Mouse (Mus musculus) forebrain, postnatal 0 days (tissue): Measurements from ENCODE around the gene Acsf2. TPM values are rescaled to one million over a fixed set of nuclear protein-coding genes. Genes with fewer than 3 reads are reported as not detected.
A peak's percentile ranks its signal among the peaks of the same experiment; 100 is the strongest.

ENCODE experiments used
- ATAC-seq: fragments of 200-750 bp; cut with Nextera tagmentation; 2 replicates; pipeline ENCODE4 v1.8.0; 2017; ENCODE audit warnings: mild to moderate bottlenecking, moderate library complexity
- DNase-seq: peaks from one replicate; pipeline ENCODE4 v3.0.0-alpha.2; 2015
- H3K27ac ChIP-seq: fragments of 300-500 bp; sonication (generic); 2 replicates; pipeline ENCODE4 v1.5.1; 2014; ENCODE audit warnings: low read depth, mild to moderate bottlenecking, antibody characterized with exemption, low read length, moderate library complexity, mixed read lengths
- H3K27me3 ChIP-seq: fragments of 300-500 bp; sonication (generic); 2 replicates; pipeline ENCODE4 v1.6.1; 2014; ENCODE audit warnings: mild to moderate bottlenecking, low read length, mixed read lengths; ENCODE audit not compliant: insufficient read depth
- H3K36me3 ChIP-seq: fragments of 300-500 bp; sonication (generic); 2 replicates; pipeline ENCODE4 v1.6.1; 2014; ENCODE audit warnings: mild to moderate bottlenecking, moderate library complexity; ENCODE audit not compliant: insufficient read depth
- H3K4me1 ChIP-seq: fragments of 300-500 bp; sonication (generic); 2 replicates; pipeline ENCODE4 v1.6.1; 2014; ENCODE audit warnings: antibody characterized with exemption; ENCODE audit not compliant: insufficient read depth
- H3K4me2 ChIP-seq: fragments of 300-500 bp; sonication (generic); 2 replicates; pipeline ENCODE4 v1.6.1; 2014; ENCODE audit warnings: low read depth, mild to moderate bottlenecking, moderate library complexity
- H3K4me3 ChIP-seq: fragments of 300-500 bp; sonication (generic); 2 replicates; pipeline ENCODE4 v1.5.1; 2014; ENCODE audit warnings: low read depth, low read length, mixed read lengths
- H3K9ac ChIP-seq: fragments of 300-500 bp; sonication (generic); 2 replicates; pipeline ENCODE4 v1.6.1; 2014; ENCODE audit warnings: mild to moderate bottlenecking
- H3K9me3 ChIP-seq: fragments of 300-500 bp; sonication (generic); 2 replicates; pipeline ENCODE4 v1.6.1; 2016; ENCODE audit warnings: low read length
- CTCF ChIP-seq: sonication (generic); IDR thresholded peaks from 2 replicates; pipeline ENCODE4 v1.5.1; 2016; ENCODE audit warnings: antibody characterized with exemption, control low read depth, low read depth
- WGBS: fragments of 180-500 bp; shearing (Covaris S2); extraction: QIAGEN DNeasy Blood & Tissue Kit; methylation state at CpG from one replicate; pipeline ENCODE4 v1.1.7; 2014; 5-methylcytosine and 5-hydroxymethylcytosine counted together
- polyA plus RNA-seq: library from polyadenylated mRNA; unstranded; fragments of >200 nt; fragmentation: Nextera tagmentation; extraction: Ambion mirVana; gene quantifications from 2 replicates; pipeline ENCODE4 v1.2.1, GENCODE M21; 2015
- total RNA-seq: library from RNA; depleted of rRNA; stranded (reverse); fragments of >200 nt; gene quantifications from 2 replicates; pipeline ENCODE4 v1.2.3, GENCODE M21; 2014; rRNA removed

Gene Acsf2
- total and polyA plus RNA-seq, 2 experiments from 2014 or later: 1.6 to 4.3 TPM

GRCm38 (mm10) chr11:94521219-94521843 lies 80.3 kb downstream of the Acsf2 start, which contains the start of gene Mycbpap:
Gene Mycbpap (minus strand): TSS chr11:94521742.
- peak; percentile 84 for ATAC-seq
- Histone ChIP-seq H3K4me3 (peak within 1 kb of the TSS; percentile 50), H3K27me3 (no peaks in the 10 kb centered on the region), H3K27ac (no peak within 1 kb of the TSS), H3K9me3 (no peaks in the 10 kb centered on the region), H3K4me2 (peak within 1 kb of the TSS; percentile 81), H3K9ac (peak within 1 kb of the TSS; percentile 52), H3K36me3 (no peaks in the 10 kb centered on the region), H3K4me1 (no peaks in the 10 kb centered on the region)
- DNase-seq: peak; percentile 63
- peak; percentile 24 for TF ChIP-seq CTCF
- WGBS: under 1% methylated on average over 42 of the region's 42 CpGs

GRCm38 (mm10) chr11:94513452-94513851 lies 88.2 kb downstream of the Acsf2 start:
- no peak for TF ChIP-seq CTCF
- Histone ChIP-seq H3K9me3 (no peaks in the 10 kb centered on the region), H3K4me1 (no peaks in the 10 kb centered on the region), H3K4me3 (no peak overlapping the region), H3K4me2 (no peak overlapping the region), H3K36me3 (no peaks in the 10 kb centered on the region), H3K27me3 (no peaks in the 10 kb centered on the region), H3K27ac (no peak overlapping the region), H3K9ac (no peak overlapping the region)
- WGBS: 62% methylated on average over 9 of the region's 9 CpGs
- no peak for ATAC-seq
- no peak for DNase-seq

DNA sequence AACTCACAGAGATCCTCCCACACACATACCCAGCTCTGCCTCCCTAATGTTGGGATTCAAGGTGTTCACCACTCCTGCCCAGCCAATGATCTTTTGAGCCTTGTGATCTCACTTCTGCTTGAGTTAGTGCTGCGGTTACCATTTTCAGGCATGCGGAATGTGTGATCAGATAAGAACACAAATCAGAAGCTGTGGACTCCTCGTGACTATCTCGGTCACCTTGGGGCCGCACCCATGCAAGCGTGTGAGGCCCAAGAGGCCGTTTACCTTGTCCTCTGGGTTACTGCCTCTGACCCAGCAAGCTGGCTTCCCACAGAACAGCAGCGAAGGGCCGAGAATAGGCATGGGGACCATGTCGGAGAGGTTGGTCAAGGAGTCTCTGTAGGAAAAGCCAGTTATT lies 92.7 kb downstream of the Acsf2 start:
- Histone ChIP-seq H3K27ac (no peak overlapping the region), H3K4me3 (no peak overlapping the region), H3K4me1 (no peaks in the 10 kb centered on the region), H3K27me3 (no peaks in the 10 kb centered on the region), H3K4me2 (no peak overlapping the region), H3K36me3 (no peaks in the 10 kb centered on the region), H3K9ac (no peak overlapping the region), H3K9me3 (no peaks in the 10 kb centered on the region)
- no peak for TF ChIP-seq CTCF
- WGBS: 93% methylated on average over 10 of the region's 10 CpGs
- no peak for DNase-seq
- no peak for ATAC-seq

Other genes starting within 250 kb of the Acsf2 start
- 1.1 and 1.6 TPM in 2 replicates for gene Abcc3, start 208.9 kb downstream of the Acsf2 start, total RNA-seq
- 0.97 and 0.98 TPM in 2 replicates for gene Abcc3, start 208.9 kb downstream of the Acsf2 start, polyA plus RNA-seq
- 47.1 and 62.9 TPM in 2 replicates for gene Cacna1g, start 127.7 kb downstream of the Acsf2 start, total RNA-seq
- 5.3 and 5.8 TPM in 2 replicates for gene Cacna1g, start 127.7 kb downstream of the Acsf2 start, polyA plus RNA-seq
- gene Spata20, start 115.7 kb downstream of the Acsf2 start, total RNA-seq: 0.92 and 3.1 TPM in 2 replicates
- 0.99 and 2.3 TPM in 2 replicates for gene Spata20, start 115.7 kb downstream of the Acsf2 start, polyA plus RNA-seq
- 2.0 and 2.5 TPM in 2 replicates for gene Epn3, start 101.9 kb downstream of the Acsf2 start, total RNA-seq
- 0.96 and 1.4 TPM in 2 replicates for gene Epn3, start 101.9 kb downstream of the Acsf2 start, polyA plus RNA-seq
- 0.77 and 2.1 TPM in 2 replicates for gene Mycbpap, start 80.1 kb downstream of the Acsf2 start, total RNA-seq
- 1.5 and 1.7 TPM in 2 replicates for gene Mycbpap, start 80.1 kb downstream of the Acsf2 start, polyA plus RNA-seq
- 12.2 and 12.6 TPM in 2 replicates for gene Rsad1, start 52.6 kb downstream of the Acsf2 start, total RNA-seq
- gene Rsad1, start 52.6 kb downstream of the Acsf2 start, polyA plus RNA-seq: 7.7 and 8.8 TPM in 2 replicates
- gene Chad, start 36.8 kb downstream of the Acsf2 start, total RNA-seq: not detected in 2 replicates
- 0.30 and 0.44 TPM in 2 replicates for gene Chad, start 36.8 kb downstream of the Acsf2 start, polyA plus RNA-seq
- 116 and 127 TPM in 2 replicates for gene Lrrc59, start 27.9 kb upstream of the Acsf2 start, total RNA-seq
- 144 and 145 TPM in 2 replicates for gene Lrrc59, start 27.9 kb upstream of the Acsf2 start, polyA plus RNA-seq
- gene Mrpl27, start 51.9 kb upstream of the Acsf2 start, total RNA-seq: 50.7 and 57.0 TPM in 2 replicates
- gene Mrpl27, start 51.9 kb upstream of the Acsf2 start, polyA plus RNA-seq: 126 and 149 TPM in 2 replicates
- 2.4 and 2.5 TPM in 2 replicates for gene Eme1, start 52.1 kb upstream of the Acsf2 start, total RNA-seq
- gene Eme1, start 52.1 kb upstream of the Acsf2 start, polyA plus RNA-seq: 1.4 and 1.6 TPM in 2 replicates
- 24.0 and 34.0 TPM in 2 replicates for gene Xylt2, start 75.6 kb upstream of the Acsf2 start, total RNA-seq
- 9.1 and 10.9 TPM in 2 replicates for gene Xylt2, start 75.6 kb upstream of the Acsf2 start, polyA plus RNA-seq
- not detected in 2 replicates for gene Gm11541, start 102.6 kb upstream of the Acsf2 start, total RNA-seq
- gene Gm11541, start 102.6 kb upstream of the Acsf2 start, polyA plus RNA-seq: not detected in 2 replicates
- 0.23 TPM in 1 of 2 replicates, not detected in the other for gene Cdc34b, start 139.9 kb upstream of the Acsf2 start, total RNA-seq
- gene Cdc34b, start 139.9 kb upstream of the Acsf2 start, polyA plus RNA-seq: not detected in 2 replicates
- not detected in 2 replicates for gene Tmem92, start 180.8 kb upstream of the Acsf2 start, total RNA-seq
- gene Tmem92, start 180.8 kb upstream of the Acsf2 start, polyA plus RNA-seq: 0.07 TPM in 1 of 2 replicates, not detected in the other